Mouse (Mus musculus) CD4-positive, CD25-positive, alpha-beta regulatory T cell, adult 2 months (primary cell): ENCODE measurements around the gene Pisd.

ENCODE experiments used
- DNase-seq: peaks from one replicate; pipeline ENCODE4 v3.0.0-alpha.2; 2012; ENCODE audit warnings: low read depth, low spot score

Pisd gene

GRCm38 (mm10) chr5:32711485-32711884, 74.0 kb downstream of the Pisd start:
- DNase-seq, result no peak

DNA sequence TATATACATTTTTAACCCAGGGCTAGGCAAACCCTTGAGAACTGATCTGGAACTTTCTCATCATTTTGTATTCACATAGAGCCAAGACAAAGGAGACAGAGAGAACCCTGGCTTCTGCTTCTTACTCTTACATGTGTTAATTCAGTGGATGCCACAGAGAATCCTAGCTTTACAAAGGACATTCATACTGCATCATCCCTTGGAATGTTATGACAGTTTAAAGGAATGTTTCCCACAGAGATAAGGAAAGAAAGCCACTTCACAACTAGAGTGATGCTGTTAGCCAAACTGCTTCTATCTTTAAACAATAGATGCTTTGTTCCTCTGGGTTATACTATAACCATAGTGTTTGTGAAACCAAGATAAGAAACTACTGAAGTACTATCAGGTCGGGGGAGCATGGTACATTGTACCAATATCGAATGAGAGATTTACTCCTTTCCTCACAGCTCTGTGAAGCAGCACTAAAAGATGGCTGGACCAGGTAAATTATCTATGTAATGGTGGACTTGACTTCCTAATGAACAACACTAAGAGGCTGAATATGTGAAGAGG, 79.1 kb downstream of the Pisd start:
- DNase-seq, result no peak

DNA sequence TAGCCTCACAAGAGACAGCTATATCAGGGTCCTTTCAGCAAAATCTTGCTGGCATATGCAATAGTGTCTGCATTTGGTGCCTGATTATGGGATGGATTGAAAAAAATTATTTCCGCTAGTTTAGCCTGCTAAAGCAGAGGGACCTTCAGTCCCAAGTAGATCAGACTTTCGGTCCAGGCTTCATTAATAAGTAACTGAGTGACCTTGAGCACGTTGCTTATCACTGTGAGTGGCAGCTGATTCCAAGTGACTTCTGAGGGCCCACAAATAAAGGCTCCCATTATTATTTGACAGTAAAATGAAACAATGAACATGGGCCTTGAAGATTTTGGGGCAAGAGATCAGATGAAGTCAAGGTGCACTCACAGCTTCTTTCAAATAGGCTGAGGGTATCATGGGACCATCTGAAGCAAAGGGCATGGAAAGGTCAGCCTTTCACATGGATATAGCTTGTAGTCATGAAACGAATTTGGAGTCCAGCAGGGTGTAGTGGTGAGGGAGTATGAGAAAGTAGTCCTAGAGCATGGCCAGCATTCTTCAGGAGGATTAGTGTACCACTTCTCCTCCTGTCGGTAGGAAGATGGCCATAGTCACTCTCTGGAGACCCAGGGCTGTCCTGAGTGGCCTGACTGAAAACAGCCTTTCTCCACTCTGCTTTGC, 88.1 kb downstream of the Pisd start:
- DNase-seq, result no peak

- DNase-seq, result no peak
These were observed 92.0 kb downstream of the Pisd start for GRCm38 (mm10) chr5:32693411-32693810.
